Mouse (Mus musculus): ENCODE data around the gene Elovl7.

Gene Elovl7

DNA sequence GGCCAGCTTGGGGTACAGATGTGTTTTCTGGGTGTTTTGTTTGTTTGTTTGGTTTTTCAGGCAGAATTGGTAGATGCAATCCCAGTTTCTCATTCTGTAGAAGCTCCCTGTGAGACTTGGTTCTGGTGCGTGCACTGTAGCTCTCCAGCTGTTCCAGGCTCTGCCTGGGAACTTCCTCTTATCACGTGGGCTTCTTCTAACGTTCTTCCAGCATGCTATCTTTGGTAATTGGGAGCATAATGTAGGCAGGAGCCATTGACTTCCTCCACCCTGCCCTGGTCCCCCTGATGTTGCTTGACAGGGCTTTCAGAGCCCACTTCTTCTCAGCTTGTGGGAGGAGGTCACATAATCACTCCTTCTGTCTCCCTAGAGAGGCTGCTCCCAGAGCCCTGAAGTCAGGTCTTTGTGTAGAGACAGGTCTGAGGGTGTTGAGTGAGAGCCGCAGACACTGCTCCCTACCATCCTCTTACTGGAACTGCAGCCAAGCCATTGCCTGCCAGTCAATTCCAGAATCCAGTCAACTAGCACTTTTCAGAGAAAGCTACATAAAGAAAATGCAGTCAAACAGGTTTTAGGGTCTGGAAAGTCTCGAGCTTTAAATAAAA lies 86.2 kb downstream of the Elovl7 start:
- in situ Hi-C loops (cut with MseI, MboI) = no loop called here

DNA sequence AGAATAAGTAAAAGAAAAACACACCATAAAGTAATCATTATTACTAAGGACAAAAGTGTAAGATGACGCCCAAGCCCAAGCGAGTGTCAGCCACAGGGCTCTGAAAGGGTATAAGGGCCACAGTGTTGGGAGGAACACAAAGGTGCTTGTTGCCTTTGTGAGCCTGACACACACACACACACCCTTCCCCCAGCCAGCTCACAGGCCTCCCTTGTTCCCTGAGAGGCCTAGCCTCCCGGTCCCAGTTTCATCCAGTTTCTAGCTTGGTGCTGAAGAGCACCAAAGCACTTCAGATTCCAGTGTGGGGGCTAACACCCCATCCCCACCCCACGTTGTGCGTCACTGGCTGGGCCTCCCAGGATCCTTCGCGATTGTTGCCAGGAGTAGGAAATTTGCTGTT lies 87.2 kb downstream of the Elovl7 start:
- in situ Hi-C loops (cut with MseI, MboI) = no loop called here

DNA sequence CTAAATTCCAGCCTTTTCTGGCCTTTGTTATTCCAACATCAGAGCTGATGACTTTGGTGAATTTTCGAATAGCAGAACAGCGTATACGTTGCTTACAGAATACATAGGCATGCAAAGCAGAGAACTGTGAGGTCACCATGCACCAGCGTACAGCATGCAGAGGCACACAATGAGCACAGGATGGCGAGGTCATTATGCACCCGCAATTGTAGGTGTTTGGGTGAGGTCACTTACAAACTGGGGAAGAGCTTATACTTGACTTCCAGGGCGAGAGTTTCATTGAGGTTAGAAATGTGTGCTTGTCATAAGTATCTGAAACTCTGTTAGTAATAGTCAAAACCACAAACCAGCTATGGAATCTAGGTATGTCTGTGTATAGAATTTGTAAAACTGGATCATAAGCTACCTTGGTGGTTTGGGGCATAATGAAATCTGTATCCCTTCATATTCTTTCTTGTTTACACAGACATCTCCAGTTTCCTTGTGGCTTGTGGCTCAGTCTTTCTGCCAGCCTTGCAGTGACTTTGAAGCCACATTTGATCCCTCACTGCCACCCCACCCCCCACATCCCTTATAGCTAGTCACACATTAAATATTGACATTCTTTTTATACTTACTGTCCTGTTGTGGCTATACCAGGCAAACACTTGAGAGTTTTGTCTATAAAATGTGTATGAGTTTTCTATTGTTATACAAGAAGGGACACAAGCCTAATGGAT lies 88.9 kb downstream of the Elovl7 start:
- in situ Hi-C loops (cut with MseI, MboI) = no loop called here

DNA sequence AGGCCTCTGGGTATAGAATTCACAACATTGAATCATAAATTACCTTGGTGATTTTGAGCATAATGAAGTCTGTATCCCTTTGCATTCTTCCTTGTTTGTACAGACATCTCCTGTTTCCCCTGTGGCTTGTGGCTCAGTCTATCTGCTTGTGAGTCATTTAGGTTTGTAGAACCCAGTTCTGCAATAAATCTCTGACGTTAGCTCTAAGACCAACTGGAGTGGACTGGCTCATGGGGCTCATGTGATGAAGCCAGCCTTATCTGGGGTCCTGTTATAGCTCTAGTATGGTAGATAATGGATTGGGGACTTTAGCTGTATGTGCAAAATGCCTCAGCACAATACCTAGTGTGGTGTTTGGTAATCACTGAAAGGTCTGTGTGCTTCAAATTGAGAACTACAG lies 89.6 kb downstream of the Elovl7 start:
- in situ Hi-C loops (cut with MseI, MboI) = no loop called here

DNA sequence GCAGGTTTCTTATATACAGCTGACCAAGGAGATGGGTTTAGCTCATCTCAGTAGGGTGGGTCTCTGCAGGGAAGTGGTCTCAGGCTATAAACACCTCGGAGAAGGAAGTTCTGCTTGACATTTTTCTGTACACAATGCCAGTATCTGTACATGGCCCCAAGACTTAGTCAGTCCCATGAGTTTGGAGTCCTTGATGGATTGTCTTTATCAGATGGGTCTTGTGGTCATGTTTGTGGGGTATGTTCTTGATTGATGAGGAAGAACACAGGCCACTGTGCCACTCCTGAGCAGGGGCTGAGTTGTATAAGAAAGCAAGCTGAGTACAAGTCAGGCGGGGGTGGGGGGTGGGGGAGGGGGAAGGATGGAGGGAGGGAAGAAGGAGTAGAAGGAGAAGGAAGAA lies 90.5 kb downstream of the Elovl7 start:
- in situ Hi-C loops (cut with MseI, MboI) = no loop called here

DNA sequence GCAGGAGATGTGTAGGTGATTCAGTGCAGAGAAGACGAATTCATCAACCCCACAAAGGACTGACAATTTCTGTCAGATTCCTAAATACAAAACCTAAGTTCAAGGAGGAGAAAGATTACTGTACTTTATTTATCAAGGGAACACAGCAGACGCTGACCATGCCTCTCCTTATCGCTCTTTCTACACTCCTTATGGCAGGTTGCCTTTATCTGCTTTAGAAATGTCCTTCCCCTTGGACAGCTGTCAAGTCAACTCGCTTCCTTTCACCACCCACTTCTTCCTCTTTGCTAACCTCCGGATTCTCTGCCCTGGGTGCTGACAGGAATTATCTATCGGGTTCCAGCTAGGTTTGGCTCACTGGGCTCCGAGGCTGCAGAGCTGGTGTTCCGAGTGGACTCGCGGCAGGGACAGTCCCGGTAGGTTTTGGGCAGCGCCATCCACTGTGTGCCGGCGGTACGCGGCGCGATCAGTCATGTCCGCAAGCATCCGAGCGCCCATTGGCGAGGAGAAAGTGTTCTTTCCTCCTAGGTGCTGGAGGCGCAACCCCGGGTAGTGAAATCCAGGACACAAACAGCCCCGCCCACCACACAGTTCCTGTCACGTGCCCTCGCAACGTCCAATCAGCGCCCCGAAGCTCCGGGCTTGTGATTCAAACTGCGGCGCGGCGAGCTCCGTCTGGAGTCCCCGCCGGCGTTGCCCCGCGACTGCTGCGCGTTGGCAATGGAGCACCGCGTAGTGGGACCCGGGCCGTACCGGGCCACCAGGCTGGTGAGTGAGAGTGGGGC lies 101.7 kb downstream of the Elovl7 start, which contains the start of gene Depdc1b:
Gene Depdc1b (plus strand): TSS at position 631 of the 785 bp plus-strand sequence.
- in situ Hi-C loops (cut with MseI, MboI) = loop anchor here in 1 of 2 experiments (10.0 kb wide), 1 partner anchor 101 kb away; the partner anchor contains the start of gene Elovl7

DNA sequence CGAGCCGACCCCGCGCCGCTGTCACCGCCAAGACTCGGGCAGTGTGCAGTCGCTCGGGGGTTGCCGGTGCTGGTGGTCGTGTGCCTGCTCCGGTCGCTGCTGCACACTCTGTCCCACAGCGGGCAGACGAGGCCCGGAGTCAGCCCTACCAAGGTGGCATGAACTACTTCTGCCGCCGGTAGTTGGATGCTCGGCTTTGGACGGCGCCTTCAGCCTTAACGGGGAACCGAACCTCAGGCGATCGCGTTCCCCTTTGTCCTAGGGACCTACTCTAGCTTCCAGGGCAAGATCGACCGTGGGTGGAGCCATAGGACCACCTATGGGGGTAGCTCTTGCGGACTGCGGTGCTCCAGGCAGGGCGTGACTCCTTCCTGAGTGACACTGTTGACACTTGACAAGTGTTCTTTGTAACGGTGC lies 102.3 kb downstream of the Elovl7 start:
- in situ Hi-C loops (cut with MseI, MboI) = loop anchor here in 1 of 2 experiments (10.0 kb wide), 1 partner anchor 102 kb away; the partner anchor contains the start of gene Elovl7

DNA sequence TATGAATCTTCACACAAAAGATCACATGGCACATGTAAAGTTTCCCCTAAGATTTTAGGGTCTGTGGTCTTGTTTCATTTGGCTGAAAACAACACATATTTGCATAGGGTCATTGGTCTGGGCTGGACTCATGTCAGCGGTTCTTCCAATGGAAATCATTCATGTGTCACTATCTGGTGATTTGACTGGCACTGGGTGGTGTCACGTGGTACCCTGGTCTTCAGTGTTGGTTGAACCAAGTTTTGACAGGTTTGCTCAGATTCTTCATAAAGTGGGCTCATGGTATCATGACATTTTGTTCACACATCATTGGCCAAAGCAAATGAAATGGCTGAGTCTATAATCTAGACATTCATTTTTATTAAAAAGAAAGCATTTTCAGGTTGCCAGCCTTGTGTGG lies 103.2 kb downstream of the Elovl7 start:
- in situ Hi-C loops (cut with MseI, MboI) = loop anchor here in 1 of 2 experiments (10.0 kb wide), 1 partner anchor 103 kb away; the partner anchor contains the start of gene Elovl7

DNA sequence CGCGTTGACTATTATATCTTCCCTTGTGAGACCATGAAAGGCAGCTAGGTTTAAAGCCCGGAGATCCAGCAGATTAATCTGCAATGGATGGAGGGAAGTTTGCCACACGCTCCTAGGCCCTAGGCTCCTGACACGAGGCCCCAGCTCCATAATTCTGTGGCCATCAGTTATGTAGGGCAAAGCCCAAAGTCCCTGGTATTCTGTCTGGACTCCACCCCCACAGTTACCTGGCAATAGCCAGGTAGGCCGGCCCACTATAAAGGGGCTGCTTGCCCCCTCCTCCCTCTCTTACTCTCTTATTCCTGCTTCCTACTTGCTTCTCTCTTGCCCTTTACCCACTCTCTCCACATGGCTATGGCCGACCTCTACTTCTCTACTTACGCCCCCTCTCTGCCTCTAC lies 104.8 kb downstream of the Elovl7 start:
- in situ Hi-C loops (cut with MseI, MboI) = loop anchor here in 1 of 2 experiments (10.0 kb wide), 1 partner anchor 104 kb away; the partner anchor contains the start of gene Elovl7

DNA sequence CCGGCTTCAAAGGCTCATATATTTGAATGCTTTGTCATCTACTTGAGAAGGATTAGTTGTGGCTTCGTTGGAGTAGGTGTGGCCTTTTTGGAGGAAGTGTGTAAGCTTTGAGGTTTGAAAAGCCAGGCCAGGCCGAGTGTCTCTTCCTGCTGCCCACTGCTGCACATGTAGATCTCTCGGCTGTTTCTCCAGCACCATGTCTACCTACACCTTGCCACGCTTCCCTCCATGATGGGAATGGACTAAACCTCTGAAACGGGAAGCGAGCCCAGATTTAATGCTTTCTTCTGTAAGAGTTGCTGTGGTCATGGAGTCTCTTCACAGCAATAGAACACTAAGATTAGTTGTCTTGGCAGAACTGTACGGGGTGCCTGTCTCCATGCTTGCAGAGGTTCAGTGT lies 106.0 kb downstream of the Elovl7 start:
- in situ Hi-C loops (cut with MseI, MboI) = no loop called here

DNA sequence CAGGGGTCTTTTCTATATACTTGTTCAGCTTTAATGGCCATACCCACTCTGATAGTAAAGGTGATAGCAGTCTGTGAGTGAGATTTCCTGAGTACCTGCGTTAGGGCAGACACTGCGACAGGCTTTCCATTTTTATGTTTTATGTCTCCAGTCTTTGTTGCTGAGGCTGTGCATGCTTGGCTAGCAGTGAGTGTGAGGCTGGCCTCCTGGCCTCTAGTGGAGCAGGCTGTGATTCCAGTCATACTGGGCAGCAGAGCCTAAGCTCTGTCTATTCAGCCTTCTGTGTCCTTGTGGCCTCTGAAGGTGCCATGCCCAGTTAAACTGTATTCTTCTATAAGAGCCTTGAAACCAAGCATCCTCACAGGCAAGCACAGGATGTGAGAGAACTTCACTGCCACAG lies 108.3 kb downstream of the Elovl7 start:
- in situ Hi-C loops (cut with MseI, MboI) = no loop called here

DNA sequence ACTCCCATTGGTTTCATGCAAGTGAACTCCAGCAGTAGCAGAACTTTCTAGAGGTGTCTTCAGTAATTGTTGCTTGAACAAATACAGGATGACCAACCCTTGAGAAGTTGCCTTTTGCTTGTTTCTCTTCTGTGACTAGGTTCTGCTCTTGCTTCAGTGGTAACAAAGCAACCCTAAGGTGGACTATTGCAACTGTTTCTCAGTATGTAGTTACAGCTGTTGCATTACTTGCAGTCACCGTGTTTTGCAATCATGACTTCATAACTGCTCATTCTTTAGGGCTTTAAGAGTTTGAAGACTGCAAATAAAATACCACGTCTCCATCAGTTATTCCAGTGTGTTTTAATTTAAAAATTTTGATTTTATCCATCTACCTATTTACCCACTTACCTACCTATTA lies 109.1 kb downstream of the Elovl7 start:
- in situ Hi-C loops (cut with MseI, MboI) = no loop called here

DNA sequence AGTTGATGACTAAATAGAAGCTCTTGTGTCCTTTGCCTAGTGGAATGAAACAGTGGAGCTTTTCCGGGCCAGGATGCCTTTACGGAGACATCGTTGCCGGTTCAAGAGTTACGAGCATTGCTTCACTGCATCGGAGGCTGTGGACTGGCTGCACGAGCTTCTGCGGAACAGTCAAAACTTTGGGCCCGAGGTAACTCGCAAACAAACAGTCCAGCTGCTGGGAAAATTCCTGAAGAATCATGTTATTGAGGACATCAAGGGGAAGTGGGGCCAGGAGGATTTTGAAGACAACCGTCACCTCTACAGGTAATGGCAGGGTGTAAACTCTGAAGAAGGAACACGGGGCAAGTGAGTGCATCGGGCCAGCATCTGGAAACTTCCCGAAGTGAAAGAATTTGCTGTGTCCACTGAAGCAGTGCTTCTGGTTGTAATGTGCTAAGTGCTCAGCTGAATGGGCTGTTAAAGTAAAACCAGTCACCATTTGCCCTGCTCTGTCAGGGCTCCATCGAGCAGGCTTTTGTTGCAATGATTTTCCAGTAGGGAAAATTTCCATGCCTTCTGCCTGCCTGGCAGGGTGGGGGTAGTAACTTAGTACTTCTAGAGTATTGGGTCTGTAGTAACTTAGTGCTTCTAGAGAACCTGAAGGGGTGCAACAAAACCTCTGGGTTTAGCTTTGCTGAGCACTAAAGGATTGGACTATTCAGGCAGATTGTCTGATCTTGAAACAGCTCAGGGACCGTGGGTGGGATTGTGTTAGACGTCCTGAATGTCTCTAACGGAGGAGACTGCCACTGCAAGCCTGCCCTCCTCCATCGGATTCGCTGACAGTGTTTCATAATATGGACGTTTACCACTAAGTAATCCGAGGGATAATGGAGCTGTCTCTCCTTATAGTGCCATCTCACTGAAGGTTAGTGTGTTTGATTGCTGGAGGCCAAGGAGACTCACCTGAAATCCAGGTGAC lies 109.9 kb downstream of the Elovl7 start:
- in situ Hi-C loops (cut with MseI, MboI) = no loop called here

DNA sequence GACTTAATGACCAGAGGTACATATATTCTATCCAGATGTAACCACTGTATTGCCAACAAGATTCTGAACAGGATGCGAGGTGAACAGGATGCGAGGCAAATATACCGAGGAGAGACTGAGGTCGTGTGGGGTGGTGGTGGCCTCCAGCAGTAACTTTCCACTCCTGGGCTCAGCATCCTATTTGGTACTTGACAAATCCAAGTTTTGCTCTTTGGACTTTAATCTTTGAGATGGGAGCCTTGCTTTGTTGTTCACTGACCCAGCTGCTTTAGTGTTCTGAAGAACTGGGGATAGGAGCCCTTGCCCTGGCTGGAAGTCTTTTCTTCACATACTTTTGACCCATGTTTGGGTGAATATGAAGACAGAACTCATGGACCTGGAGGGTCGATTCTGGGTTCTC lies 111.7 kb downstream of the Elovl7 start:
- in situ Hi-C loops (cut with MseI, MboI) = loop anchor here (5.0 kb wide), 2 partner anchors 129 to 134 kb away; no protein-coding TSS in a partner anchor

DNA sequence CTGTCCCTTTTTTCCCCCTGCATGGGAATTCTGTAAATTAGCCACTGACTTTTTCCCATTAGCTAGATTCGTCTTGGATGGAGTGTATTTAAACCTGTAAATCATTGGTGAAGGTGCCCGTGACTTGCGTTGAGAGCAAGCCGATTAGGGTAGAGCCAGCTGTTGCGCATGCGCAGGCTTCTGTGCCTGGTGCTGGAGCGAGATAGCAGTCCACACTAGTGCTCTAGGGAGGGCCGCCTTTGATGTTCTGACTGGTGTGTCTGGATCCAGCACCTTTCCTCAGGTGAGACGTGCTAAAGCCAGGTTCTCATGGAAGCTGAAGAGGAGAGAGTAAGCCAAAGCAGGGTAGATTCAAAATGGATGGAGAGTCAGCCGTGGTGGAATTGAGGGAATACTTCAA lies 112.1 kb downstream of the Elovl7 start:
- in situ Hi-C loops (cut with MseI, MboI) = loop anchor here (5.0 kb wide), 2 partner anchors 129 to 134 kb away; no protein-coding TSS in a partner anchor

DNA sequence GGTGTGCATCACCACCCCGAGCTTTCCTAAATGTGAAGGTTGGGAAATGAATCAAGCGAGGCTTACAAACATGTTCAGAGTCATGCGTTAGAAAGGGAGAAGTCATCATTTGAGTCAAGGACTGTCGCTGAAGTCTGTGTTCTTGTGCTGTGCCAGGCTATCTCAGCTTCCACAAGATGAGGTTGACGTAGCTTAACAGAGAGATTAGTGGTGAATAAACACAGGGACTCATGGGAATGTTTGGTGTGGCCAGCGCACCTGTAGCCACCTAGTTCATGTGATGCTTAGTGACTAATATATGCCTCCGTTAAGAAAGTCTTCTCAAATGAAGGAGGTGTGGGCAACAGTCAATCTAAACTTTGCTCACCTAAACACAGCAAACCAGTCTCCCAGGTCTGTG lies 112.8 kb downstream of the Elovl7 start:
- in situ Hi-C loops (cut with MseI, MboI) = loop anchor here (5.0 kb wide), 2 partner anchors 130 to 135 kb away; no protein-coding TSS in a partner anchor

DNA sequence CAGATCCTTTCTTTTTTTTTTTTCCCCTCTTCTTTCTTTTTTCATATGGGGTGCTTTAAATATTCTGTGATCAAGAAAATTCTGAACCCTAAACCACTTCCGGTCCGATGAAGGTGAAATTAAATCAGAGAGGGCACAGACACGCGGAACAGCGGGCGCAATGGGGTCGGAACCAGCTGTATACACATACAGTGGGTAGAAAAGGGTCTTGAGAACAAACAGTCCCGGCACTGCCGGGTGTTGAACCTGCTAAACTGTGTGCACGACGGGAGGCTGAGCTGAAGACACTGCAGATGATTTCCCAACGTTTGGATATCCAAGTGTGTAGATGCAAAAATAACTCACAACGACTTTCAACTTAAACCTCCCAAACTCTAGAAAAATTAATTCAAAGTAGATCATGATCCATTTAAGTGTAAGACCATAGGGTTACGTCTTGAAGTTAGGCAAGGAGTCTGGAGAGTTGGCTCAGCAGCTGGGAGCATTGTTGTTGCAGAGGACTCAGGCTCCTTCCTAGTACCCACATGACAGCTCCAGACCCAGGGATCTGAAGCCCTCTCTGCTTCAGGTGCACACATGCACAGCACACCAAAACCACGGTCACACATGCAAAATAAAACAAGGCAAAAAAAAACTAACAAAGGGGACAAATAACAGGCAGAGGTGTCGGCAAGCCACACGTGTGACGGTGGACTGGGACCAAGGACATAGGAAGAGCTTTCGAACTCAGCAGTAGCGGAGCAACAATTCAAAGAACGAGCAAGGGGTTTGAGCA lies 114.4 kb downstream of the Elovl7 start:
- in situ Hi-C loops (cut with MseI, MboI) = loop anchor here (5.0 kb wide), 2 partner anchors 131 to 136 kb away; no protein-coding TSS in a partner anchor

DNA sequence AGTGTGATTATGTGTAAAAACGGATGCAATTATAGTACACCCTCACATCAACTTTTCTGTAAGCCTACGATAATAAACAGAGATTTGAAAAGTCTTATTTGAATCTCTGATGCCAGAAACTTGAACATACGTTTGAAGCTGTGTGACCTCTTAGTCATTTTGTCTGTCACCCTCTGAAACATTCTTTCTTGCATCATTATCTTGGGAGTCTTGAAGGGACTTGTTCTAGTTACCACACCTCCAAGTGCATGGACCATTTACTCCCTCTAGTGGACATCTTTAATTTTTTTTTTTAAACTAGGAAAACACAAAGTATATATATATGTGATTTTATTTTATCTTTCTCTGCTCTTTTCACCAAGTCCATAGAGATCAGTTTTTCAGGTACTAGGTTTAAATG lies 115.5 kb downstream of the Elovl7 start:
- in situ Hi-C loops (cut with MseI, MboI) = loop anchor here (5.0 kb wide), 2 partner anchors 132 to 137 kb away; no protein-coding TSS in a partner anchor

Data from mouse trophoblast stem cell (cell line).